Mouse (Mus musculus) liver, postnatal 0 days (tissue): Measurements from ENCODE around the gene Abcb4. TPM values are rescaled to one million over a fixed set of nuclear protein-coding genes. Genes with fewer than 3 reads are reported as not detected.
"Not testable (repeated sequence)": the region's sequence is repeated elsewhere in the genome, so short reads cannot be mapped to it uniquely, and the experiment has no call there.

Source experiments
- ATAC-seq: fragments of 200-750 bp; cut with Nextera tagmentation; 2 replicates; pipeline ENCODE4 v1.8.0; 2017; ENCODE audit warnings: mild to moderate bottlenecking, moderate library complexity
- DNase-seq: peaks from one replicate; pipeline ENCODE4 v3.0.0-alpha.2; 2016
- H3K27ac ChIP-seq: fragments of 300-500 bp; sonication (generic); 2 replicates; pipeline ENCODE4 v1.5.1; 2014; ENCODE audit warnings: antibody characterized with exemption, moderate library complexity, mild to moderate bottlenecking, low read depth
- H3K27me3 ChIP-seq: fragments of 300-500 bp; sonication (generic); 2 replicates; pipeline ENCODE4 v1.6.1; 2014; ENCODE audit warnings: low read length, control low read depth, mixed read lengths; ENCODE audit not compliant: insufficient read depth
- H3K36me3 ChIP-seq: fragments of 300-500 bp; sonication (generic); replicated peaks from 2 replicates; pipeline ENCODE4 v1.6.1; 2014; ENCODE audit warnings: mild to moderate bottlenecking, control low read depth, low read length, moderate library complexity, mixed read lengths; ENCODE audit not compliant: insufficient read depth
- H3K4me1 ChIP-seq: fragments of 300-500 bp; sonication (generic); 2 replicates; pipeline ENCODE4 v1.6.1; 2014; ENCODE audit warnings: antibody characterized with exemption, mild to moderate bottlenecking, control low read depth; ENCODE audit not compliant: insufficient read depth
- H3K4me2 ChIP-seq: fragments of 300-500 bp; sonication (generic); 2 replicates; pipeline ENCODE4 v1.6.1; 2014; ENCODE audit warnings: low read depth, mild to moderate bottlenecking, low read length, moderate library complexity, mixed read lengths
- H3K4me3 ChIP-seq: fragments of 300-500 bp; sonication (generic); 2 replicates; pipeline ENCODE4 v1.5.1; 2014; ENCODE audit warnings: low read depth, low read length
- H3K9ac ChIP-seq: fragments of 300-500 bp; sonication (generic); replicated peaks from 2 replicates; pipeline ENCODE4 v1.6.1; 2014; ENCODE audit warnings: mild to moderate bottlenecking, moderate library complexity
- H3K9me3 ChIP-seq: fragments of 300-500 bp; sonication (generic); 2 replicates; pipeline ENCODE4 v1.6.1; 2016; ENCODE audit warnings: mild to moderate bottlenecking, control low read depth, low read length, mixed read lengths
- CTCF ChIP-seq: sonication (generic); IDR thresholded peaks from 2 replicates; pipeline ENCODE4 v1.5.1; 2016; ENCODE audit warnings: antibody characterized with exemption, low read depth
- EP300 ChIP-seq: IDR thresholded peaks from 2 replicates; pipeline ENCODE4 v1.6.1; 2016; ENCODE audit warnings: antibody characterized with exemption, low read depth, mild to moderate bottlenecking
- WGBS: fragments of 180-500 bp; shearing (Covaris S2); extraction: QIAGEN DNeasy Blood & Tissue Kit; methylation state at CpG from one replicate; pipeline ENCODE4 v1.1.7; 2014; ENCODE audit not compliant: insufficient replicate concordance; 5-methylcytosine and 5-hydroxymethylcytosine counted together
- polyA plus RNA-seq: library from polyadenylated mRNA; unstranded; fragments of >200 nt; fragmentation: Nextera tagmentation; extraction: Ambion mirVana; gene quantifications from 2 replicates; pipeline ENCODE4 v1.2.1, GENCODE M21; 2015

Gene Abcb4
- 64.7 and 75.6 TPM in 2 replicates for polyA plus RNA-seq

GRCm38 (mm10) chr5:8893300-8894103, at the start of gene Abcb4:
TSS of gene Abcb4 (plus strand) at chr5:8893717.
- ATAC-seq, result peak; percentile 92
- peaks cover 29% of the 10 kb centered on the region for H3K4me1 ChIP-seq
- no peaks in the 10 kb centered on the region; the same call in 1 of the 2 replicates for H3K9me3 ChIP-seq
- peak within 1 kb of the TSS; percentile 90 for H3K4me3 ChIP-seq
- peaks cover 7% of the 10 kb centered on the region for H3K36me3 ChIP-seq
- peak; percentile 91 for DNase-seq
- peak within 1 kb of the TSS; percentile 91 for H3K9ac ChIP-seq
- TF ChIP-seq CTCF (peak; percentile 68), EP300 (peak; percentile 82)
- no peaks in the 10 kb centered on the region for H3K27me3 ChIP-seq
- H3K4me2 ChIP-seq, result peak within 1 kb of the TSS; percentile 79
- H3K27ac ChIP-seq, result peak within 1 kb of the TSS; percentile 93
- 1% methylated on average over 61 of the region's 65 CpGs for WGBS

- not testable (repeated sequence) for H3K4me1 ChIP-seq, H3K4me3 ChIP-seq, H3K27ac ChIP-seq, H3K4me2 ChIP-seq, H3K27me3 ChIP-seq, H3K9me3 ChIP-seq, H3K9ac ChIP-seq, DNase-seq, H3K36me3 ChIP-seq, ATAC-seq
- WGBS, result 89% methylated on average over 5 of the region's 9 CpGs
These were observed 44.6 kb upstream of the Abcb4 start for GRCm38 (mm10) chr5:8848607-8849575.

- no peaks in the 10 kb centered on the region for H3K27me3 ChIP-seq
- H3K4me3 ChIP-seq, result no peak overlapping the region
- H3K4me2 ChIP-seq, result no peak overlapping the region
- ATAC-seq (no peak), DNase-seq (no peak)
- 73% methylated on average over 4 of the region's 4 CpGs for WGBS
- TF ChIP-seq EP300, result no peak
- no peak for TF ChIP-seq CTCF
- H3K27ac ChIP-seq, result no peak overlapping the region
- H3K9me3 ChIP-seq, result no peaks in the 10 kb centered on the region
- H3K4me1 ChIP-seq, result no peaks in the 10 kb centered on the region
- H3K9ac ChIP-seq, result no peak overlapping the region
- no peaks in the 10 kb centered on the region for H3K36me3 ChIP-seq
These were observed 42.7 kb upstream of the Abcb4 start for GRCm38 (mm10) chr5:8850851-8851250.

GRCm38 (mm10) chr5:8857201-8857600, 36.3 kb upstream of the Abcb4 start:
- ATAC-seq, result no peak
- 64% methylated on average over 6 of the region's 6 CpGs for WGBS
- Histone ChIP-seq H3K4me3 (no peak overlapping the region), H3K4me1 (no peaks in the 10 kb centered on the region), H3K4me2 (no peak overlapping the region), H3K9me3 (no peaks in the 10 kb centered on the region), H3K9ac (no peak overlapping the region), H3K36me3 (no peaks in the 10 kb centered on the region), H3K27me3 (no peaks in the 10 kb centered on the region), H3K27ac (no peak overlapping the region)
- DNase-seq, result no peak
- no peak for TF ChIP-seq CTCF
- no peak for TF ChIP-seq EP300

GRCm38 (mm10) chr5:8861811-8862210, 31.7 kb upstream of the Abcb4 start:
- Histone ChIP-seq H3K4me1 (no peaks in the 10 kb centered on the region), H3K4me2 (no peak overlapping the region), H3K27me3 (no peaks in the 10 kb centered on the region), H3K9me3 (no peaks in the 10 kb centered on the region), H3K4me3 (no peak overlapping the region), H3K27ac (no peak overlapping the region), H3K9ac (no peak overlapping the region), H3K36me3 (no peaks in the 10 kb centered on the region)
- ATAC-seq, result no peak
- TF ChIP-seq CTCF, result no peak
- no peak for TF ChIP-seq EP300
- no peak for DNase-seq
- 65% methylated on average over 1 of the region's 1 CpGs for WGBS

- WGBS, result 60% methylated on average over 14 of the region's 14 CpGs
- H3K27ac ChIP-seq, result no peak overlapping the region
- H3K36me3 ChIP-seq, result no peaks in the 10 kb centered on the region
These were observed 29.8 kb upstream of the Abcb4 start for GRCm38 (mm10) chr5:8863580-8864337.

GRCm38 (mm10) chr5:8865630-8866029, 27.9 kb upstream of the Abcb4 start:
- WGBS, result 93% methylated on average over 11 of the region's 11 CpGs
- not testable (repeated sequence) for H3K36me3 ChIP-seq, H3K9ac ChIP-seq, H3K27me3 ChIP-seq, ATAC-seq, H3K27ac ChIP-seq, H3K4me1 ChIP-seq, H3K4me3 ChIP-seq, DNase-seq, H3K4me2 ChIP-seq, H3K9me3 ChIP-seq

More at GRCm38 (mm10) chr5:8863580-8864337, 29.8 kb upstream of the Abcb4 start:
- no peak for TF ChIP-seq EP300
- no peak for TF ChIP-seq CTCF
- no peak overlapping the region for H3K9ac ChIP-seq
- H3K4me1 ChIP-seq, result no peaks in the 10 kb centered on the region
- ATAC-seq (no peak), DNase-seq (no peak)
- H3K4me3 ChIP-seq, result no peak overlapping the region
- H3K27me3 ChIP-seq, result no peaks in the 10 kb centered on the region
- no peak overlapping the region for H3K4me2 ChIP-seq
- H3K9me3 ChIP-seq, result no peaks in the 10 kb centered on the region
